Mouse (Mus musculus): Measurements from ENCODE around the gene Man2b2. TPM values are rescaled to one million over a fixed set of nuclear protein-coding genes. Genes with fewer than 3 reads are reported as not detected.

Man2b2 gene
- polyA plus RNA-seq, 1 experiment from 2014 or later = 7.7 TPM

- no peak overlapping the region for H3K4me2 ChIP-seq (ENCODE audit: low read depth, low read length)
- whole genome bisulfite sequencing = 70% methylated on average over 4 of the region's 4 CpGs
- H3K9me3 ChIP-seq (replicated peaks; ENCODE audit: control insufficient read depth, low read length) = no peaks in the 10 kb centered on the region; the same call in 1 of the 2 replicates
- H3K27me3 ChIP-seq (ENCODE audit: control insufficient read depth, insufficient read depth, low read length) = no peaks in the 10 kb centered on the region
- no peak overlapping the region for H3K4me3 ChIP-seq (ENCODE audit: low read depth, low read length)
- H3K36me3 ChIP-seq (replicated peaks; ENCODE audit: control insufficient read depth, insufficient read depth, low read depth, low read length) = no peaks in the 10 kb centered on the region
- H3K27ac ChIP-seq (replicated peaks; ENCODE audit: low read depth, low read length) = no peak overlapping the region
- no peaks in the 10 kb centered on the region for H3K4me1 ChIP-seq (ENCODE audit: control insufficient read depth, insufficient read depth, low read length)
- ATAC-seq (replicated peaks; ENCODE audit: insufficient number of reproducible peaks, low FRiP score, low TSS enrichment, low read depth) = no peak
- H3K9ac ChIP-seq (replicated peaks; ENCODE audit: low read length) = no peak overlapping the region
- no peak for DNase-seq (ENCODE audit: low spot score)
Measured at GRCm38 (mm10) chr5:36851572-36851971, 21.1 kb upstream of the Man2b2 start.

GRCm38 (mm10) chr5:36844490-36844889, 14.0 kb upstream of the Man2b2 start:
- Histone ChIP-seq H3K36me3 (replicated peaks; ENCODE audit: control insufficient read depth, insufficient read depth, low read depth, low read length) (no peaks in the 10 kb centered on the region), H3K27ac (replicated peaks; ENCODE audit: low read depth, low read length) (no peak overlapping the region), H3K9ac (replicated peaks; ENCODE audit: low read length) (no peak overlapping the region), H3K4me2 (ENCODE audit: low read depth, low read length) (no peak overlapping the region), H3K27me3 (ENCODE audit: control insufficient read depth, insufficient read depth, low read length) (no peaks in the 10 kb centered on the region), H3K4me3 (ENCODE audit: low read depth, low read length) (no peak overlapping the region), H3K9me3 (replicated peaks; ENCODE audit: control insufficient read depth, low read length) (no peaks in the 10 kb centered on the region; the same call in 1 of the 2 replicates), H3K4me1 (ENCODE audit: control insufficient read depth, insufficient read depth, low read length) (no peaks in the 10 kb centered on the region)
- ATAC-seq (replicated peaks; ENCODE audit: insufficient number of reproducible peaks, low FRiP score, low TSS enrichment, low read depth) (no peak), DNase-seq (ENCODE audit: low spot score) (no peak)
- WGBS = 88% methylated on average over 10 of the region's 10 CpGs

GRCm38 (mm10) chr5:36841701-36842100, 11.2 kb upstream of the Man2b2 start:
- ATAC-seq (replicated peaks; ENCODE audit: insufficient number of reproducible peaks, low FRiP score, low TSS enrichment, low read depth) = no peak
- no peaks in the 10 kb centered on the region for H3K27me3 ChIP-seq (ENCODE audit: control insufficient read depth, insufficient read depth, low read length)
- no peak for DNase-seq (ENCODE audit: low spot score)
- H3K36me3 ChIP-seq (replicated peaks; ENCODE audit: control insufficient read depth, insufficient read depth, low read depth, low read length) = no peaks in the 10 kb centered on the region
- H3K27ac ChIP-seq (replicated peaks; ENCODE audit: low read depth, low read length) = no peak overlapping the region
- no peak overlapping the region for H3K4me3 ChIP-seq (ENCODE audit: low read depth, low read length)
- H3K9ac ChIP-seq (replicated peaks; ENCODE audit: low read length) = no peak overlapping the region
- H3K9me3 ChIP-seq (replicated peaks; ENCODE audit: control insufficient read depth, low read length) = no peaks in the 10 kb centered on the region
- no peaks in the 10 kb centered on the region for H3K4me1 ChIP-seq (ENCODE audit: control insufficient read depth, insufficient read depth, low read length)
- WGBS = 74% methylated on average over 1 of the region's 1 CpGs
- H3K4me2 ChIP-seq (ENCODE audit: low read depth, low read length) = no peak overlapping the region

- Histone ChIP-seq H3K4me3 (ENCODE audit: low read depth, low read length) (no peak overlapping the region), H3K9ac (replicated peaks; ENCODE audit: low read length) (no peak overlapping the region), H3K9me3 (replicated peaks; ENCODE audit: control insufficient read depth, low read length) (no peaks in the 10 kb centered on the region), H3K4me1 (ENCODE audit: control insufficient read depth, insufficient read depth, low read length) (no peaks in the 10 kb centered on the region), H3K36me3 (replicated peaks; ENCODE audit: control insufficient read depth, insufficient read depth, low read depth, low read length) (no peaks in the 10 kb centered on the region), H3K27me3 (ENCODE audit: control insufficient read depth, insufficient read depth, low read length) (no peaks in the 10 kb centered on the region), H3K27ac (replicated peaks; ENCODE audit: low read depth, low read length) (no peak overlapping the region), H3K4me2 (ENCODE audit: low read depth, low read length) (no peak overlapping the region)
- ATAC-seq (replicated peaks; ENCODE audit: insufficient number of reproducible peaks, low FRiP score, low TSS enrichment, low read depth) (no peak), DNase-seq (ENCODE audit: low spot score) (no peak)
- 84% methylated on average over 7 of the region's 7 CpGs for whole genome bisulfite sequencing
Measured at GRCm38 (mm10) chr5:36840092-36840491, 9.6 kb upstream of the Man2b2 start.

- Histone ChIP-seq H3K4me1 (ENCODE audit: control insufficient read depth, insufficient read depth, low read length) (no peaks in the 10 kb centered on the region), H3K27me3 (ENCODE audit: control insufficient read depth, insufficient read depth, low read length) (no peaks in the 10 kb centered on the region), H3K4me3 (ENCODE audit: low read depth, low read length) (no peak overlapping the region), H3K36me3 (replicated peaks; ENCODE audit: control insufficient read depth, insufficient read depth, low read depth, low read length) (no peaks in the 10 kb centered on the region), H3K27ac (replicated peaks; ENCODE audit: low read depth, low read length) (no peak overlapping the region), H3K9me3 (replicated peaks; ENCODE audit: control insufficient read depth, low read length) (no peaks in the 10 kb centered on the region), H3K9ac (replicated peaks; ENCODE audit: low read length) (no peak overlapping the region), H3K4me2 (ENCODE audit: low read depth, low read length) (no peak overlapping the region)
- DNase-seq (ENCODE audit: low spot score) = no peak
- ATAC-seq (replicated peaks; ENCODE audit: insufficient number of reproducible peaks, low FRiP score, low TSS enrichment, low read depth) = no peak
- 63% methylated on average over 8 of the region's 8 CpGs for WGBS
Measured at GRCm38 (mm10) chr5:36839602-36840001, 9.1 kb upstream of the Man2b2 start.

GRCm38 (mm10) chr5:36839032-36839431, 8.6 kb upstream of the Man2b2 start:
- Histone ChIP-seq H3K36me3 (replicated peaks; ENCODE audit: control insufficient read depth, insufficient read depth, low read depth, low read length) (no peaks in the 10 kb centered on the region), H3K4me3 (ENCODE audit: low read depth, low read length) (no peak overlapping the region), H3K4me1 (ENCODE audit: control insufficient read depth, insufficient read depth, low read length) (no peaks in the 10 kb centered on the region), H3K4me2 (ENCODE audit: low read depth, low read length) (no peak overlapping the region), H3K9me3 (replicated peaks; ENCODE audit: control insufficient read depth, low read length) (no peaks in the 10 kb centered on the region), H3K27ac (replicated peaks; ENCODE audit: low read depth, low read length) (no peak overlapping the region), H3K27me3 (ENCODE audit: control insufficient read depth, insufficient read depth, low read length) (no peaks in the 10 kb centered on the region), H3K9ac (replicated peaks; ENCODE audit: low read length) (no peak overlapping the region)
- 85% methylated on average over 2 of the region's 2 CpGs for WGBS
- ATAC-seq (replicated peaks; ENCODE audit: insufficient number of reproducible peaks, low FRiP score, low TSS enrichment, low read depth) (no peak), DNase-seq (ENCODE audit: low spot score) (no peak)

GRCm38 (mm10) chr5:36835933-36836332, 5.5 kb upstream of the Man2b2 start:
- 3% methylated on average over 6 of the region's 6 CpGs for WGBS
- Histone ChIP-seq H3K4me1 (ENCODE audit: control insufficient read depth, insufficient read depth, low read length) (no peaks in the 10 kb centered on the region), H3K4me2 (ENCODE audit: low read depth, low read length) (no peak overlapping the region), H3K27ac (replicated peaks; ENCODE audit: low read depth, low read length) (no peak overlapping the region), H3K4me3 (ENCODE audit: low read depth, low read length) (no peak overlapping the region), H3K9ac (replicated peaks; ENCODE audit: low read length) (no peak overlapping the region), H3K36me3 (replicated peaks; ENCODE audit: control insufficient read depth, insufficient read depth, low read depth, low read length) (no peaks in the 10 kb centered on the region), H3K27me3 (ENCODE audit: control insufficient read depth, insufficient read depth, low read length) (no peaks in the 10 kb centered on the region), H3K9me3 (replicated peaks; ENCODE audit: control insufficient read depth, low read length) (no peaks in the 10 kb centered on the region)
- no peak for ATAC-seq (replicated peaks; ENCODE audit: insufficient number of reproducible peaks, low FRiP score, low TSS enrichment, low read depth)
- DNase-seq (ENCODE audit: low spot score) = peak; percentile 83

GRCm38 (mm10) chr5:36831272-36831671, 819 bp upstream of the Man2b2 start:
- H3K4me2 ChIP-seq (ENCODE audit: low read depth, low read length) = no peak overlapping the region; the same call in 1 of the 2 replicates

More at GRCm38 (mm10) chr5:36831272-36831671, 819 bp upstream of the Man2b2 start:
- no peak for ATAC-seq (replicated peaks; ENCODE audit: insufficient number of reproducible peaks, low FRiP score, low TSS enrichment, low read depth)
- H3K36me3 ChIP-seq (replicated peaks; ENCODE audit: control insufficient read depth, insufficient read depth, low read depth, low read length) = no peaks in the 10 kb centered on the region
- H3K27ac ChIP-seq (replicated peaks; ENCODE audit: low read depth, low read length) = no peak overlapping the region
- H3K27me3 ChIP-seq (ENCODE audit: control insufficient read depth, insufficient read depth, low read length) = no peaks in the 10 kb centered on the region
- WGBS = 62% methylated on average over 7 of the region's 7 CpGs
- H3K9ac ChIP-seq (replicated peaks; ENCODE audit: low read length) = no peak overlapping the region
- no peaks in the 10 kb centered on the region; the same call in 1 of the 2 replicates for H3K4me1 ChIP-seq (ENCODE audit: control insufficient read depth, insufficient read depth, low read length)
- no peaks in the 10 kb centered on the region for H3K9me3 ChIP-seq (replicated peaks; ENCODE audit: control insufficient read depth, low read length)
- no peak overlapping the region for H3K4me3 ChIP-seq (ENCODE audit: low read depth, low read length)
- DNase-seq (ENCODE audit: low spot score) = peak; percentile 11
